Mouse (Mus musculus): Measurements from ENCODE around the gene Frrs1.
"Not testable (repeated sequence)": the region's sequence is repeated elsewhere in the genome, so short reads cannot be mapped to it uniquely, and the experiment has no call there.

Frrs1 gene

DNA sequence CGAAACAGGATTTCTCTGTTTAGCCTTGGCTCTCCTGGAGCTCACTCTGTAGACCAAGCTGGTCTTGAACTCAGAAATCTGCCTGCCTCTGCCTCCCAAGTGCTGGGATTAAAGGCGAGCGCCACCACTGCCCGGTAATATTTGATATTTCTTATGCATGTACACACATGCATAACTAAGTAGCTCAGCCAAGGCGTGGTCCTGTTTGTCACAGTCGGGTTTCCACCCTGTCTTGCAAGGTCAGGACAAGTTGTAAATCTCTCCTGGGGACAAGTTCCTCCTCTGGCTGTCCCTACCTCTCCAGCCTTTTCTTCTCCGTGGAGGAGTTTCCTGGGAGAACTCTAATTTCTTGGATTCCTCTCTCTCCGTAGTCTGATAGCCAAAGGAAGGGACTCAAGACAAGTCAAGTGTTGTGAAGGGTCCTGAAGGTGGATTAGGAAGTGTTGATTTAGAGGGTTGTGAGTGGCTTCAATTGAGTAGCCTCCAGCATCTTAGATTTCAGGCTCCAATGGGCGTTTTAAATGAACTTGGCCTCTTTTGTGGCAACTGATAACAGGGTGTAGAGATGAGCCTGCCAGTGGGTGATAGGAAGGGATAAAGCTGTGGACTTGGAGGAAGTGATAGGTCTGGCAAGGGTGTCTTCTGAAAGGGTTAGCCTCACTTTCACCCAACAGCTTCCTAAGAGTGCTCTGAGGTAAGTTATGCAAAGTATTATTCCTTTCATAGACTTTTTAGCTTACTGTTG, at the start of gene Frrs1:
Gene Frrs1 (plus strand): TSS at position 524 of the 745 bp plus-strand sequence.
- DNase-seq (ENCODE audit: low spot score in 2 of 2), result no peak

DNA sequence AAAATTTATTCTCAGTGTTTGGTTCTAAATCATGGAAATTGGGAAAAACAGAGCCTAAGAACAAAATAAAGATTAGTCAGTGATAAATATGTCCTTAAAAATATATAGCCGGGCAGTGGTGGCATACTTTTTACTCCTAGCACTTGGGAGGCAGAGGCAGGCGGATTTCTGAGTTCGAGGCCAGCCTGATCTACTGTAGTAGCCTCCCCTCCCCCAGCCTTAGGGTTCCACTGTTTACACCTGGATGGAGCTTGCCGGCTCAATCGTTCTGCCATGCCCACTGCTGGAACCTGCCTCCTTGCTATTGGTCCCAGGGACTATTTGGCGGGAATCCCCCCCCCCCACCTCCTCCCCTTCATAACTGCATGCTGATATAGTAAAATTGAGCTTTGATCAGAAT, 48.9 kb upstream of the Frrs1 start:
- not testable (repeated sequence) for DNase-seq (ENCODE audit: low spot score in 2 of 2)

DNA sequence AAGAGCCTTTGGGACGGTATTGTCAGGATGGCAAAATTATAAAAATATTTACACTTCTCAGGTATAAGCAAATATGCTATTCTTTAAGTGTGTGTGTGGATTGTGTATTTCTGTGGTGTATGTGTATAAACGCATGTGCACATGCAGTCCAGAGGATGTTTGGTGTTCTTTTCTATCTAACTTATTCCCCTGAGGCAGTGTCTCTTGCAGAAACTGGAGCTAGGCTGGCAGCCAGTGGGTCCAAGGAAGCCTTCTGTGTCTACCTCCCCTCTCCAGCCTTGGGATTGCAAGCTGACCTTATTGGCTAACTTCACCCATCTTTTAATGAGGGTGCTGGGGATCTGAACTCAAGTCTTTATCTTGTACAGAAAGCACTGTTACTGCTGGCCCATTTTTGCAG, 46.3 kb upstream of the Frrs1 start:
- DNase-seq (ENCODE audit: low spot score in 2 of 2), result no peak

DNA sequence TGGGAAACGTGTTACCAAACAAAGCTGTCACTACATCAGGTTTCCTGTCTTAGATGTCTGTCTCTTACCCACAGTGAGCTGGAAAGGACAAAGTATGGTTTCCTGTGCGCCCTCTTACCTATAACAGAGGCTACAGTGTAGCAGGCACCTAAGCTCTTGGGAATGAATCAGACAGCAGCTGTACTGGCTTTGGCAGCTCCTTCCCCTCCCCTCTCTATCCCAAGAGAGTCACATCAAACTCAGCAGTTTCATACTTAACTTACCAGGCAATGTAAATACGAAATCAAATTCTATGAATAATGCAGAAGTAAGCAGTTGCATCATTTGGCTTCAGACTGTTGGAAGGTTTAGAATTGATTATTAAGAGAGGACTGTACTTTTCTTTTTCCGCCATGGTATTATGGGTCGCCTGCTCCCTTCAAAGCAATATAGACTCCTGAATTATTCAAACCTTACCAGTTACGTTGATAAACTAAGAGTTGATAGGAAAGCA, 43.9 kb upstream of the Frrs1 start:
- DNase-seq (ENCODE audit: low spot score in 2 of 2), result no peak

DNA sequence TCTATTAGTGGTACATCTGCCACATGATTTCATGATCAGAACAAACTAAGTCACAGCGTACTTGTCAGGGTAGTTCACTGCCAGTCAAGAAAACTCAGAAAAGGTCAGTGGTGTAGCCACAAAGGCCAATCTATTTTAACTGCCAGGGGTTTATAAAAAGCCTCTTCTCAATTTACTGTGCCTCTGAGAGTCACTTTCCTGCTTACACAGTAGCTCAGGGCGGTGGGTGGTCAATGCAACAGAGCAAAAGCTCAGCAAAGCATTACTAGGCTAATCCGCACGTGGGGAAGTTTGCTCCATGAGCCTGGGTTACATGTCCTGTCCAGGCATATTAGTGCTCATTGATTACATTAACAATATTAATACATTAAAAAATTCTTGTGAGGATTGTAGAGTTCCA, 43.3 kb upstream of the Frrs1 start:
- DNase-seq (ENCODE audit: low spot score in 2 of 2), result no peak

DNA sequence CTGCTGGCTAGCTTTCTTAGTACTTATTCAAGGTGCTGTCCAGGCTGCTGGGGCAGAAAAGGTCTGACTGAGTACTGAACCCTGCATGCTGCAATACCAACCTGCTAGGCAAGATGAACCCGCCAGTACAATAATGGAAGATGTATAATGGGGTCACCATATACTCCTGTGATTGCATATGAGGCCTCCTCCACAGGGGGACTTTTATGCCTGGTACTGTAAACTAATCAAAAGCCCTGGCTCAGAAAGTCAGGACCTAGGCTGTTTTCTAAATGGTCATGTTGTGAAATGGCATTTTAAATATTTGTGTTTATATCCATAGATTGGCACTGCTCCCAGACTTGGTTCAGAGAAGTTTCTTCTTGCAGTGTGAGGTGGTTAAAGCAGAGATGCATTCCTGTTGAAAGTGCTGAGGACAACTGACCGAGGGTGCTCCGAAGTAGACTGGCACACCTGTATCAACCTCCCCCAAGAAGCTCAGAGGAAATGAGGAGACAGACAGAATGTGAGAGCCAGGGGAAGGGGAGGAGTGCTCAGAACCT, 42.5 kb upstream of the Frrs1 start:
- DNase-seq (ENCODE audit: low spot score in 2 of 2), result no peak

DNA sequence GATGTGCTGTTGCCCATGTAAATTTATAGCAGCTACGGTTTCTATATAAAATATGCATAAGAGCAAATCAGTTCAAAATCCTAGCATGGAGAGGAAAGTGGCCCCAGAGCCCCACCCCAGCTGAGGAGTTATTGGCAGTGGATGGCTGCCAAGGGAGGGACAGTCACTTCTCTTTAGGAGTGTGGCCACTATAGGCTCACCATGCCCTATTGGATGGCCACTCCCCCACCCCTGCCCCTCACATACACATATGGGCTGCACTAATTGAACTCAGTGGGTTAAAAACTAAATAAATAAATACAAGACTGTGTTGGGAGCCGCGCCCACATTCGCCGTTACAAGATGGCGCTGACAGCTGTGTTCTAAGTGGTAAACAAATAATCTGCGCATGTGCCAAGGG, 42.0 kb upstream of the Frrs1 start:
- DNase-seq (ENCODE audit: low spot score in 2 of 2), result no peak

DNA sequence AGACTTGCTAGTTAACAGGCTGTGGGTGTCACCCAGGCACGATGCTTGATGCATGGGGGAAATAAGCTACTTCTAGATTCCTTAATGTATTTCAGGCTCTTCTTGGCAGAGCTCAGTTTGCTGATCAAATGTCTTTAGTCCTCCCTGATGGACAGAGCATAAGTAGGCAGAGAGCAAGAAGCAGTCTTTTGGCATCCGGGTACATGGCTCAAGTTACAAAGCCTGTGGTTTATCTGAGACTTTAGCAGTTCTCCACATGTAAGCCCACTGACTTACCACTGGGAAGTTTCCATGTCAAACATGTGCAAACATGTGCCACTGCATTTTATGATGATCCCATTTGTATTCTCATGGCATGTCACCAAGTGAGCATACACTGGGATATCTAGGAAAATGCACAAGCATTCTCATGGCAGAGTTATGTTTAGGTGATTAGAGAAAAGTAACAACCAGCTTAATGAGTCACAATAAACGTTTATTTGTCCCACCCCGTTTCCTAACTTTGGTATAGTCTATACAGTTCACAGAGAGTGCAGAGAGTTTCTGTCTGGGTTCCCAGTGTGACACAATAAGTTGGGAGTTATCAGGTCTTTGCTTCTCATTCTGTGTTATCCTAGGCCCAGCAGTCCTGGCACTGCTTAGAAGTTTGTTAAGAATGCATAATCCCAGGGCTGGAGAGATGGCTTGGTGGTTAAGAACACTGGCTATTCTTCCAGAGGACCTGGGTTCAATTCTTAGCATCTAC, 32.6 kb upstream of the Frrs1 start:
- no peak for DNase-seq (ENCODE audit: low spot score in 2 of 2)

DNA sequence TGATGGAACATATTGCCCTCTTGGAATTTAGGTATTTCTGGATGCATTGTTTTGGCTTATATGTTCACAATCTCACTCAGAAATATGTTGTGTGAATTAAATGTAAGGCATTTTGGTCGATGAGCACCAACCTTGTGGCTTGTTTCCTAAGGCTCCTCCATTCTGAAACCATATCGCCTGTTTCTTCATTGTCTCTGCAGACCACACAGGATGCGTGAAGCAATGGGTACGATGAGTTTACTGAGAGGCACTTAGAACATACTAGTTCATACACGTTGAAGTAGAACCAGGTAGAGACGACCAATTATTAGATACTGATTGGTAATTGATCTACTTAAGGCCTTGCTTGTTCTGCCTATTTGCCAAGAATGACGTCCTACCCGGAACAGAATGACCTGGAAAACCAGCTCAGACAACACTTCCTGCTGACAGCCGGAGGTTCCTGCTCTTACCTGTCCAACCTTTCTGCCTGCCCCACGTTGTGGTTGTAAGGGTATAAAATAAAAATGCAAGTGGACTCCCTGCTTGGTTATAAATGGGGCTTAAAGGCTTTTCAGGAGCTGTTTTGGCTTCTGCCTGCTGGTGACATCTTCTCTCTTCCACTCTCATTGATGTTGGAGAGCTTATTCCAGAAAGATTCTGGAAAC, 29.9 kb upstream of the Frrs1 start:
- DNase-seq (ENCODE audit: low spot score in 2 of 2), result no peak

DNA sequence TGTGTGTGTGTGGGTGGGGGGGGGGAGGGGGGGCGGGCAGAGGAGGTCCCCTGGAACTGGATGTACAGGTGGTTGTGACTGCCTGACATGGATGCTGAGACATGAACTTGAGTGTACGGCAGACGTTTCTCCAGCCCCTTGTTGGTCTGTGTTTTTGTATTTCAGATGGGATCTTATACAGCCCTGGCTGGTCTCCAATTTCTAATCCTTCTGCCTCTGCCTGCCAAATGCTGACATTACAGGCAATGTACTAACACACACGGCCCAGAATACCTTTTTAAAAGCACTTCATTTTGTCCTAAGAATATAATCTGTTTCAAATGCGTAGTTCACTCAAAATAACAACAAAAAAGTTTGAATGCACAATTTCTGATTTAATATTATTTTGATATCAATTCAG, 27.9 kb upstream of the Frrs1 start:
- no peak for DNase-seq (ENCODE audit: low spot score in 2 of 2)

DNA sequence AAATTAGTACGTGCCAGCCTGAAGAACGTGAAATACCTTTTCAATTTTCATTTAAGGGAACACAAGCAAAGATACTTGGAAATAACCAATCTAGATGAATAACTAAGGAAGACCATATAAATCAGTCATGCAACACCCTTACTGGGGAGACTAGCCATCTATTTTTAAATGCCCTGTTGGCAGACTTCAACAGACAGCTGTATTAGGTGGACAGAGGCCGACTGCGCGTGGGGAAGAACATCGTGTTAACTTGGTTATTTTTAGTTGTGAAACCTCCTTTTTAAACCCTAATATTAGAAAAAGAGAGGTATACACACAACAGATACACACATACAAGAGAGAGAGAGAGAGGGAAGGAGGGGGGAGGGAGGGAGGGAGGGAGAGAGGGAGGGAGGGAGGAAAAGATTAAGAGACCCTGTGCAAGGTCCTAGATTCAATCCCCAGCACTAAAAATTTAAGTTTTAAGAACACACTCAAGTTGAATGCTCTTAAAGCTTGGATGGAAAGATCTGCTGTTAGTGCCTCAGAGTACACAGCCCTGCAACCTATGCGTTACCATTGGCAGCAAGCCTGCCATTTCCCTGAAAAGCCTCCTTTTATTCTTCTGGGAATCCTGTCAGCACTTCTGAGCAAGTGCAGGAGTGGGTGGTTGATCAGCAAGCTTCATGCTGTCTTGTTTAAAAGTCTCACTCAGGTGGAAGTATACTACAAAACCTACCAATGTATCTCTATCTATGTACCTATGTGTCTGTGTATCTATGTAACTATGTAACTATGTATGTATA, 26.5 kb upstream of the Frrs1 start:
- no peak for DNase-seq (ENCODE audit: low spot score in 2 of 2)

DNA sequence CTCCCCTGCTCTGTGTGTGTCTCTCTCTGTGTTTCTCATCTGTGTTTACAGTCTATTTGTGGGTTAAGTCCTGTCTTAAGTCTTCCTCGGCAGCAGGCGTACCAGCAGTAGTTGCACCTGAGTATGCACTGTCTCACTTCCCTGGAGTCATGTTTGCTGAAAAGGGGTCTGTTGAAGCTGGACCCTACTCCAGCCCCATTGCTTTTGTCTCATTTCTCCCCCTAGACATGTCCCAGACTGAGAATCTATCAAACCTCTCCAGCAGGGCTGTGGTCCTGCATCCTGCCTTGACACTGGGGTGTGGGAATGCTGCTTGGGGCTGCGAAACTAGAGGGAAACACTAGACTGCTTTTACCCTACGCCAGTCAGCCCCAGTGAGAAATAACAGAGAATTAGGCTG, 25.8 kb upstream of the Frrs1 start:
- DNase-seq (ENCODE audit: low spot score in 2 of 2), result no peak

DNA sequence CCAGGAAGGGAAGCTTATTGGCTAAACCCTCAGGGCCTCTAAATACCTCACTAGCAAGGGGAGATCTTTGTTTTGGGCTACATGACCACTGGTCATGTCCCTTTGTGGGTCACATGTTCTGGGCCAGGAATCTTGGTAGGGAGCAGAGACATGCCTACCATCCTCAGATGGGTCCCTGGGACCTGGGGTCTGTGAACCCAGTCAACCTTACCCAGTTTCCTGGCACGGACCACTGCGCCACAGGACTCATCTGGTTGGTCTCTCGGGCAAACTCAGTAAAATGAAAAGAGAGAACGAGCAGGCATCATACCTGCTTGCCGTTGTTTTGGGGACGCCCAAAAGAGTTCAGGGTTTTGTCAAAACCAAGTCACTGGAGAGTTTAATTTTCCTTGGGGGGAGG, 25.0 kb upstream of the Frrs1 start:
- DNase-seq (ENCODE audit: low spot score in 2 of 2), result no peak

DNA sequence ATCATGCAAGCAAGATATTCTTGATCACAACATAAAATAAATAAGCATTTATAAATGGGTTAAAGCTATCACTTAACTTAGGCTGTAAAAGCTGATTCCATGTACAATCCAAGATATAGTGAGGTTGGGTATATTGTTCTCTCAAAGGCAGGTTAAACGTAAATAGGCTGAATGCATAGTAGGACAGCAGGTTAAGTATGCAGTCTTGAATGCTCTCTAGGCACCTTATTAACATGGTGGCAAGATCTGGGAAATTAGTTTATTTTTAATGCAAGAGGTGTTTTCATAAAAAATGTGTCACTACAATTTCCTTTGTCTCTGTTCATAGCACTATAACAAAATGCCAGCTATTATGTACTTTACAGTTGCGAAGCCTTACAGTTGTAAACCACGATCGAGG, 23.9 kb upstream of the Frrs1 start:
- no peak for DNase-seq (ENCODE audit: low spot score in 2 of 2)

DNA sequence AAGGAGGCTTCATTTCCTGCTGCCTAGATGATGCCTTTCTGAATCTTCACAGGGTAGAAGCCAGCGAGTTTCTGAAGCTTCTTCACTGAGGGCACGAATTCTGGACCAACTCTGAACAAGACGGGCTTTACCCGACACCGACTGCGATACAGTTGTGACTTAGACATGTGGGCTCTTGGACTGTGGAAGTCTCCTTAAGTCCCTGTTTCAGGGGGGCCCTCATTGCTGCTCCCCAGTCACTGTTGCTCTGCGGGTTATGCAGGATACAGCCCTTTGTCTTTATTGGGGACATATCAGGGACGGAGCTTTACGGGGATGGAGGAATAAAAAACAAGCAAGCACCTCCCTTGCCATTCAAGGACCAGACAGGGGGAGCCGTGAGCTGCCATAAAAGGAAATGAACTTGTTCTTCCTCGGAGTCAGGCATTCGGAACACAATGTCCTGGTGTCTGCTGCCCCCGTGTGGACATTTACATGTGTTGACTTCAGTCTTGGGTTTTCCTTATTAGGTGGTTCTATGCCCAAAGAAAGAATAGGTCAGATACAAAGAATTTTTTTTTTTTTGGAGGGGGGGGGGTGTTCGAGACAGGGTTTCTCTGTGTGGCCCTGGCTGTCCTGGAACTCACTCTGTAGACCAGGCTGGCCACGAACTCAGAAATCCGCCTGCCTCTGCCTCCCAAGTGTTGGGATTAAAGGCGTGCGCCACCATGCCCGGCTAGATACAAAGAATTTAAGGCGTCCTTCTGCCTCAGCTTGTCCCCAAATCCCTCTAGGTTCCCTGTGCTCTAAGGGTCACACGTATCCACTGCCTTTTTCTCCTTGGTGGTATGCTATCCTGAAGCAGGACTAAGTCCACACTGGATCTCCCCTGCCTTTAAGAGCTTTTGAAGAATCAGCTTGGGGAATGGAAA, 23.2 kb upstream of the Frrs1 start:
- DNase-seq (ENCODE audit: low spot score in 2 of 2), result peak; percentile 76 to 86

DNA sequence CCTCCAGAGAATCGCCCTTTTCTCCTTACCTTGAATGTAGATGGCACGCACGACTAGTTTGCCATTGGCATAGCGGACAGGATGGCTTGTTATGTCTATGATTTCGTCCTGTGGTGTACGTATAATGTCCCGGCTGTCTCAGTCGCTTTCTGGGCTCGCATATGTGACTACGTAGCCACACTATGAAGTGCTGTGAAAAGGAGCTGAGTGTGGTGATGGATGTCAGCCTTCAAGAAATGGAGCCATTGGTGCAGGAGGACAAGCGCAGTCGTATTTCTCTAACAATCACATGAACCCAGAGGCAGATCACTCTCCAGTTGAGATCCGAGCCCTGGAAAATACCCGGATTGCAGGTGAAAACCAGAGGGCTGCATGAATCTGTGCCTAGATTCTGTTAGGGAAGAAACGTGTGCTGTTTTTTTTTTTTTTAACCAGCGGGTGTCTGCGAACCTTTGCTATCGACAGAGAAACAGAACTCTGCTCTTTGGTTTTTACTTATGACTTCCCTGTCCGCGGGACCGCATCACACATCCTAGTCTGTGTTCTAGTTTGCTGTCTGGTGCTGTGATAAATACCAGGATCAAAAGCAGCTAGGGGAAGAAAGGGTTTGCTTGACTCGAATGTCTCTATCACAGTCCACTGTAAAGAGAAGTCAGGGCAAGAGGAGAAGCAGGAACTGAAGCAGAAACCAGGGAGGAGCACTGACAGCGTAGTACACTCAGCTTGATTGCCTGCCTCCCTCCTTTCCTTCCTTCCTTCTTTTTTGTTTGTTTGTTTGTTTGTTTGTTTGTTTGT, 22.4 kb upstream of the Frrs1 start:
- DNase-seq (ENCODE audit: low spot score in 2 of 2), result no peak

DNA sequence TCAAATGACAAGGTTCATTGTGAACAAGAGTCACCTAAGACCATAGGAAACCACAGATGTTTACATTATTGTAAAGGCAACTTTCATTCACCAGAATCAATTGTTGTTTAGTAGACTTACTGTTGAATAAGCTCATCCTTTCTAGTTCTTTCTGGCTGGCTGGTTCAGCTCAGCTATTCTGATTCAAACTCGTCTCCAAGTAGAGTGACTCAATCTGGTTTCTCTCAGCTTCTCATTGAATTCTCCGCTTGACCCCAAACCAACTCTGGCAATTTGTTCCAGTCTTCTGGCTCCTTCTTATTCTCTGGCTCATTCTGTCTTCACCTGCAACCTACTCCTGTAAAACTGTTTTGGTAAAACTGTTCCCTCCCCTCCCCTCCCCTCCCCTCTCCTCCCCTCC, 18.0 kb upstream of the Frrs1 start:
- no peak for DNase-seq (ENCODE audit: low spot score in 2 of 2)

DNA sequence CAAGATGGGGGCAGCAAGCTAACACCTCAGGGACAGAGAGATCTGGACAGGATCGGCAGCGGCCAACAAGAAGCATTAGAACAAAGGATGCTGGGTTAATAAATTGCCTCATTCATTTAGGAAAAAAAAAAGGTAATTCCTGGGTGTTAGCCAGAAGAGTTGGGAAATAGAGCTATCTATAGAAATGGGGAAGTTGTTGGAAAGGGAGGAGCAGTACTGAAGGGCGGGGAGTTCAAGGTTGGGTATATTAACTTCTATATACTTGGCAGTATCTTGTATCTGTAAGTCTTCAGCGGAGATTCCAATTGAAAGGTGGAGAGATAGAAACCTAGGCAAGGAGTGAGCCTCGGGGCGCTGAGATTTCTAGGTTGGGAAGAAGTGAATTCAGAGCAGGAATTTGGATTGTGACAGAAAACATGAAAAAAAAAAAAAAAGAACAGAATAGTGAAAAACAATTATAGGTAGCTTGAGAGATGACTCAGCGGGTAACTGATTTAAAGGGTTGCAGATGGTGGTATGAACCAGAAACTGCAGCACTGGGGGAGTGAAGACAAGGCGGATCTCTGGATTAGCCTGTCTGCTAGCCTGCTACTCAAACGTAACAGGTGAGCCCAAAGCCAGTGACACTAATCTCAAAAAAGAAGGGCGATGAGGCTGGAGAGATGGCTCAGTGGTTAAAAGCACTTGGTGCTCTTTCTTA, 14.2 kb upstream of the Frrs1 start:
- no peak for DNase-seq (ENCODE audit: low spot score in 2 of 2)

DNA sequence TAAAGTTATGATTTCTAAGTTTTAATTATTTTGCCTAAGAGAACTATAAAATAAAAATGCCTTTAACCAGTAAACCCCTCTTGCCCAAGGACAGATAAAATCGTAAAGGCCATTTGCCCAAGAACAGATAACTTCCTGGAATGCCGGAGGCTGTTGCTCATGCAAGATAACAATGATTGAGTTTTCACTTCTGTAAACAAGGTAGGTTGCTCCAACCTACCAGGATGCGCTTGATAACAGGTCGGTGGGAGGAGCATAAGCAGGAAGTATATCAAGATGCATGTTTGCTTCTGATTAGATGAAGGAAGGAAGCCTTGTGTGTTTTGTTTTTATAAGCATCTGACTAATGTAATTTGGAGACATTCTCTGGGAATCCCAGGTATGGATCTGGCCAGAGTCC, 13.2 kb upstream of the Frrs1 start:
- no peak for DNase-seq (ENCODE audit: low spot score in 2 of 2)
